Mouse (Mus musculus): Measurements from ENCODE around the gene Pdlim7. TPM values are rescaled to one million over a fixed set of nuclear protein-coding genes. Genes with fewer than 3 reads are reported as not detected.

Pdlim7 gene
- total and polyA plus RNA-seq, 3 experiments = 8.7 to 32.5 (median 11.2) TPM

- Histone ChIP-seq H3K4me3 (replicated peaks in 1 of 3; ENCODE audit: low read depth in 2 of 3, low read length in 2 of 3, poor library complexity in 1 of 3) (no peak within 1 kb of the TSS), H3K4me1 (ENCODE audit: control insufficient read depth in 1 of 2, insufficient read depth in 2 of 2) (peaks cover 0 to 37% of the 10 kb centered on the region in 2 experiments; a peak in 2 of 4 replicates), H3K27ac (ENCODE audit: insufficient read depth, low read depth) (no peak within 1 kb of the TSS), H3K79me2 (replicated peaks; ENCODE audit: control insufficient read depth, extremely low read depth, insufficient read depth, poor library complexity, severe bottlenecking) (no peaks in the 10 kb centered on the region), H3K36me3 (replicated peaks in 1 of 2; ENCODE audit: control insufficient read depth in 1 of 2, insufficient read depth in 1 of 2, low read length in 1 of 2) (peaks cover 40 to 71% of the 10 kb centered on the region in 2 experiments), H3K9ac (ENCODE audit: insufficient read depth, low read depth) (no peak within 1 kb of the TSS), H3K27me3 (replicated peaks) (peaks cover under 1% of the 10 kb centered on the region), H3K9me3 (replicated peaks; ENCODE audit: low read length) (no peaks in the 10 kb centered on the region), H3K4me2 (ENCODE audit: insufficient read depth, low read depth, poor library complexity, severe bottlenecking) (no peak within 1 kb of the TSS)
- 0 out of 2 replicates have a peak, but pooled peaks have one; percentile 29 for TF ChIP-seq POLR2AphosphoS2 (IDR thresholded peaks at IDR 0.05; ENCODE audit: low read depth, low read length)
- TF ChIP-seq MAZ (IDR thresholded peaks at IDR 0.05; ENCODE audit: low read depth, low read length) = no peak
- no peak for DNase-seq (ENCODE audit: extremely low read depth)
- in situ Hi-C loops (cut with MboI; ENCODE audit: low pct_ligation_motif_present, low pct_unique_long_range_greater_than_20kb, low sequenced_read_pairs) = no loop called here
- dilution Hi-C loops (cut with MboI; ENCODE audit: extremely low pct_ligation_motif_present, extremely low pct_unique_long_range_greater_than_20kb, low sequenced_read_pairs) = no loop called here
Measured at GRCm38 (mm10) chr13:55464027-55464884, 49.2 kb downstream of the Pdlim7 start, which contains the start of gene Prr7. TSS of gene Prr7 (plus strand) at chr13:55464267.

GRCm38 (mm10) chr13:55463399-55464026 is 50.0 kb downstream of the Pdlim7 start:
- Histone ChIP-seq H3K36me3 (replicated peaks in 1 of 2; ENCODE audit: control insufficient read depth in 1 of 2, insufficient read depth in 1 of 2, low read length in 1 of 2) (peaks cover 48 to 78% of the 10 kb centered on the region in 2 experiments), H3K4me1 (ENCODE audit: control insufficient read depth in 1 of 2, insufficient read depth in 2 of 2) (peaks cover 0 to 37% of the 10 kb centered on the region in 2 experiments; a peak in 2 of 4 replicates), H3K9ac (ENCODE audit: insufficient read depth, low read depth) (no peak overlapping the region), H3K4me2 (ENCODE audit: insufficient read depth, low read depth, poor library complexity, severe bottlenecking) (no peak overlapping the region), H3K79me2 (replicated peaks; ENCODE audit: control insufficient read depth, extremely low read depth, insufficient read depth, poor library complexity, severe bottlenecking) (no peaks in the 10 kb centered on the region), H3K27me3 (replicated peaks) (no peaks in the 10 kb centered on the region), H3K9me3 (replicated peaks; ENCODE audit: low read length) (no peaks in the 10 kb centered on the region), H3K27ac (ENCODE audit: insufficient read depth, low read depth) (no peak overlapping the region), H3K4me3 (replicated peaks in 1 of 3; ENCODE audit: low read depth in 2 of 3, low read length in 2 of 3, poor library complexity in 1 of 3) (no peak overlapping the region)
- DNase-seq (ENCODE audit: extremely low read depth) = no peak
- in situ Hi-C loops (cut with MboI; ENCODE audit: low pct_ligation_motif_present, low pct_unique_long_range_greater_than_20kb, low sequenced_read_pairs) = no loop called here
- dilution Hi-C loops (cut with MboI; ENCODE audit: extremely low pct_ligation_motif_present, extremely low pct_unique_long_range_greater_than_20kb, low sequenced_read_pairs) = no loop called here
- TF ChIP-seq ELF1 (IDR thresholded peaks at IDR 0.05; ENCODE audit: low read depth, low read length) = no peak
- no peak for TF ChIP-seq JUN (IDR thresholded peaks at IDR 0.05; ENCODE audit: insufficient read depth, low read depth, low read length)
- no peak for TF ChIP-seq MYC (IDR thresholded peaks at IDR 0.05; ENCODE audit: low read depth, low read length)
- TF ChIP-seq MXI1 (IDR thresholded peaks at IDR 0.05; ENCODE audit: low read depth, low read length) = no peak
- no peak for TF ChIP-seq MEF2A (IDR thresholded peaks at IDR 0.05; ENCODE audit: borderline replicate concordance, low read depth, low read length)
- no peak for TF ChIP-seq UBTF (IDR thresholded peaks at IDR 0.05; ENCODE audit: low read depth, low read length)

GRCm38 (mm10) chr13:55462965-55463364 is 50.5 kb downstream of the Pdlim7 start:
- H3K4me2 ChIP-seq (ENCODE audit: insufficient read depth, low read depth, poor library complexity, severe bottlenecking) = no peak overlapping the region
- peaks cover 0 to 32% of the 10 kb centered on the region in 2 experiments; a peak in 2 of 4 replicates for H3K4me1 ChIP-seq (ENCODE audit: control insufficient read depth in 1 of 2, insufficient read depth in 2 of 2)
- no peaks in the 10 kb centered on the region for H3K9me3 ChIP-seq (replicated peaks; ENCODE audit: low read length)
- dilution Hi-C loops (cut with MboI; ENCODE audit: extremely low pct_ligation_motif_present, extremely low pct_unique_long_range_greater_than_20kb, low sequenced_read_pairs) = no loop called here
- no peak overlapping the region for H3K4me3 ChIP-seq (replicated peaks in 1 of 3; ENCODE audit: low read depth in 2 of 3, low read length in 2 of 3, poor library complexity in 1 of 3)
- H3K79me2 ChIP-seq (replicated peaks; ENCODE audit: control insufficient read depth, extremely low read depth, insufficient read depth, poor library complexity, severe bottlenecking) = no peaks in the 10 kb centered on the region
- no peak for TF ChIP-seq POLR2AphosphoS2 (IDR thresholded peaks at IDR 0.05; ENCODE audit: low read depth, low read length)
- TF ChIP-seq NRF1 (IDR thresholded peaks at IDR 0.05; ENCODE audit: low read depth, low read length) = no peak
- TF ChIP-seq IRF4 (IDR thresholded peaks at IDR 0.05; ENCODE audit: low read depth, low read length) = no peak
- no peak for TF ChIP-seq JUND (conservative IDR thresholded peaks at IDR 0.05; ENCODE audit: low read depth, low read length)
- TF ChIP-seq RAD21 (IDR thresholded peaks at IDR 0.05; ENCODE audit: low read depth, low read length) = no peak
- TF ChIP-seq CHD2 (IDR thresholded peaks at IDR 0.05; ENCODE audit: low read length) = no peak
- TF ChIP-seq NELFE (IDR thresholded peaks at IDR 0.05; ENCODE audit: low read depth, low read length) = no peak
- TF ChIP-seq BHLHE40 (IDR thresholded peaks at IDR 0.05; ENCODE audit: low read depth, low read length) = no peak
- TF ChIP-seq HCFC1 (IDR thresholded peaks at IDR 0.05; ENCODE audit: low read depth, low read length) = no peak
- TF ChIP-seq MXI1 (IDR thresholded peaks at IDR 0.05; ENCODE audit: low read depth, low read length) = no peak
- no peak for TF ChIP-seq ELF1 (IDR thresholded peaks at IDR 0.05; ENCODE audit: low read depth, low read length)
- TF ChIP-seq TCF12 (IDR thresholded peaks at IDR 0.05; ENCODE audit: low read depth, low read length) = no peak
- H3K9ac ChIP-seq (ENCODE audit: insufficient read depth, low read depth) = no peak overlapping the region
- DNase-seq (ENCODE audit: extremely low read depth) = no peak
- no peaks in the 10 kb centered on the region for H3K27me3 ChIP-seq (replicated peaks)
- in situ Hi-C loops (cut with MboI; ENCODE audit: low pct_ligation_motif_present, low pct_unique_long_range_greater_than_20kb, low sequenced_read_pairs) = no loop called here
- H3K27ac ChIP-seq (ENCODE audit: insufficient read depth, low read depth) = no peak overlapping the region
- peaks cover 53 to 84% of the 10 kb centered on the region in 2 experiments for H3K36me3 ChIP-seq (replicated peaks in 1 of 2; ENCODE audit: control insufficient read depth in 1 of 2, insufficient read depth in 1 of 2, low read length in 1 of 2)

Measured in CH12.LX (cell line).